Mouse (Mus musculus): Measurements from ENCODE around the gene Rimbp2.

GRCm38 (mm10) chr5:129000706-129001468 lies 47.6 kb upstream of the Rimbp2 start:
- no peak for TF ChIP-seq POLR2A (IDR thresholded peaks at IDR 0.05; ENCODE audit: insufficient read depth, low read depth, low read length)
- no peak for TF ChIP-seq CTCF (IDR thresholded peaks at IDR 0.05; ENCODE audit: insufficient read depth, low read depth, low read length)
